ENCODE assay signal across 25 mouse cellular contexts in genomic region chr5:128710596-128710995, GRCm38 (mm10). TPM values are rescaled to one million over a fixed set of nuclear protein-coding genes. Genes with fewer than 3 reads are reported as not detected.
DNase-seq lines count a peak whose midpoint lies in the region; ATAC-seq and TF ChIP-seq lines count a peak whose summit lies in the region.
"Had no signal": no experiment of that assay in that cellular context is flagged by ENCODE, and none has a peak within 500 bp of the region (broad histone marks: within the 10 kb centered on the region; RNA-seq: fewer than 3 reads in every experiment).

No protein-coding gene starts in this region.

- no peak overlapping the region for H3K27ac ChIP-seq in heart, embryonic 11.5 days (ENCODE audit: low read depth, low read length)
- 0 out of 2 replicates have a peak overlapping the region, but pooled peaks have one; percentile 23 for H3K27ac ChIP-seq in midbrain, embryonic 10.5 days (replicated peaks)
- no peak overlapping the region for H3K27ac ChIP-seq in midbrain, embryonic 15.5 days
- H3K27ac ChIP-seq in ES-E14 (ENCODE audit: insufficient read depth, low read depth, low read length, poor library complexity, severe bottlenecking) = no peak overlapping the region
- H3K27ac ChIP-seq: embryonic facial prominence, embryonic 13.5 days; forebrain, embryonic 12.5 days; hindbrain, embryonic 14.5 days; intestine, embryonic 15.5 days had no signal

- H3K4me2 ChIP-seq in heart, embryonic 11.5 days = no peak overlapping the region
- no peak overlapping the region for H3K4me2 ChIP-seq in midbrain, embryonic 15.5 days
- H3K4me2 ChIP-seq: embryonic facial prominence, embryonic 13.5 days; forebrain, embryonic 12.5 days; hindbrain, embryonic 14.5 days; intestine, embryonic 15.5 days had no signal

- 0 out of 2 replicates have a peak, but pooled peaks have one; percentile 12 for ATAC-seq in heart, embryonic 11.5 days (replicated peaks; ENCODE audit: insufficient number of reproducible peaks, low FRiP score, low TSS enrichment)
- ATAC-seq in midbrain, embryonic 15.5 days (replicated peaks) = no peak
- ATAC-seq: forebrain, embryonic 16.5 days; intestine, embryonic 15.5 days had no signal

- H3K9ac ChIP-seq in heart, embryonic 11.5 days (ENCODE audit: low read depth, low read length) = no peak overlapping the region
- H3K9ac ChIP-seq in midbrain, embryonic 15.5 days = no peak overlapping the region
- no peak overlapping the region for H3K9ac ChIP-seq in ES-E14 (ENCODE audit: insufficient read depth, low read depth, low read length, poor library complexity, severe bottlenecking)
- H3K9ac ChIP-seq: embryonic facial prominence, embryonic 13.5 days; forebrain, embryonic 12.5 days; hindbrain, embryonic 14.5 days; intestine, embryonic 15.5 days had no signal

- H3K9me3 ChIP-seq in heart, embryonic 11.5 days (replicated peaks; ENCODE audit: control insufficient read depth, low read length) = no peaks in the 10 kb centered on the region
- H3K9me3 ChIP-seq in midbrain, embryonic 10.5 days (replicated peaks) = no peaks in the 10 kb centered on the region; the same call in 1 of the 2 replicates
- no peaks in the 10 kb centered on the region for H3K9me3 ChIP-seq in midbrain, embryonic 15.5 days
- no peaks in the 10 kb centered on the region for H3K9me3 ChIP-seq in ES-E14 (ENCODE audit: control insufficient read depth, insufficient read depth, low read depth, low read length)
- H3K9me3 ChIP-seq: forebrain, embryonic 12.5 days; intestine, embryonic 15.5 days had no signal

- no peak overlapping the region for H3K4me3 ChIP-seq in heart, embryonic 11.5 days (ENCODE audit: low read depth, low read length)
- H3K4me3 ChIP-seq in midbrain, embryonic 10.5 days = no peak overlapping the region
- no peak overlapping the region for H3K4me3 ChIP-seq in midbrain, embryonic 15.5 days
- H3K4me3 ChIP-seq in ES-E14 (ENCODE audit: insufficient read depth in 1 of 2, low read depth in 1 of 2, low read length in 2 of 2, poor library complexity in 1 of 2, severe bottlenecking in 1 of 2) = no peak overlapping the region
- H3K4me3 ChIP-seq: embryonic facial prominence, embryonic 13.5 days; forebrain, embryonic 12.5 days; hindbrain, embryonic 10.5 days; intestine, embryonic 15.5 days had no signal

- H3K4me1 ChIP-seq in heart, embryonic 11.5 days (ENCODE audit: control insufficient read depth, insufficient read depth, low read length) = peaks cover 4% of the 10 kb centered on the region
- peaks cover 28% of the 10 kb centered on the region for H3K4me1 ChIP-seq in midbrain, embryonic 10.5 days
- H3K4me1 ChIP-seq in midbrain, embryonic 15.5 days = 0 out of 2 replicates have a peak, but pooled peaks cover 9% of the 10 kb centered on the region
- H3K4me1 ChIP-seq in ES-E14 (ENCODE audit: control insufficient read depth in 2 of 2, insufficient read depth in 2 of 2, low read length in 2 of 2, poor library complexity in 1 of 2) = peaks cover 0 to 3% of the 10 kb centered on the region in 2 experiments; a peak in 2 of 4 replicates
- H3K4me1 ChIP-seq: intestine, embryonic 15.5 days had no signal

- peaks cover 5% of the 10 kb centered on the region; the same call in 1 of the 2 replicates for H3K27me3 ChIP-seq in heart, embryonic 11.5 days (ENCODE audit: control insufficient read depth, insufficient read depth, low read length)
- H3K27me3 ChIP-seq in midbrain, embryonic 10.5 days (ENCODE audit: low read depth, poor library complexity, severe bottlenecking) = no peaks in the 10 kb centered on the region; the same call in 1 of the 2 replicates
- no peaks in the 10 kb centered on the region for H3K27me3 ChIP-seq in midbrain, embryonic 15.5 days (replicated peaks)
- H3K27me3 ChIP-seq: CH12.LX; embryonic facial prominence, embryonic 13.5 days; forebrain, embryonic 12.5 days; intestine, embryonic 15.5 days had no signal

- no peaks in the 10 kb centered on the region for H3K36me3 ChIP-seq in heart, embryonic 11.5 days (ENCODE audit: control insufficient read depth, insufficient read depth, low read length)
- no peaks in the 10 kb centered on the region for H3K36me3 ChIP-seq in midbrain, embryonic 10.5 days
- no peaks in the 10 kb centered on the region for H3K36me3 ChIP-seq in midbrain, embryonic 15.5 days (replicated peaks)
- H3K36me3 ChIP-seq in ES-E14 (ENCODE audit: control insufficient read depth, insufficient read depth, low read length, poor library complexity, severe bottlenecking) = no peaks in the 10 kb centered on the region
- H3K36me3 ChIP-seq: embryonic facial prominence, embryonic 13.5 days; forebrain, embryonic 12.5 days; hindbrain, embryonic 10.5 days; intestine, embryonic 15.5 days had no signal

- intact Hi-C loops in heart, postnatal 36 days (cut with DNase I) = no loop called here

- in situ Hi-C loops in ES-E14 (cut with MboI; ENCODE audit: low sequenced_read_pairs in 2 of 2, unreplicated experiment in 2 of 2) = no loop called here

- WGBS in heart, embryonic 11.5 days (ENCODE audit: insufficient replicate concordance) = 19% methylated on average over 8 of the region's 8 CpGs
- WGBS in midbrain, embryonic 10.5 days = 32% methylated on average over 8 of the region's 8 CpGs
- 18% methylated on average over 8 of the region's 8 CpGs for WGBS in midbrain, embryonic 15.5 days

- no peak for DNase-seq in heart, postnatal 36 days
- DNase-seq in midbrain, embryonic 10.5 days (ENCODE audit: low spot score) = no peak
- peak; percentile 54 for DNase-seq in ES-E14 (ENCODE audit: low read depth, low spot score)
- DNase-seq in testis, postnatal 10 days (ENCODE audit: low spot score) = peak; percentile 64
- DNase-seq in frontal cortex, postnatal 10 days (ENCODE audit: low spot score in 2 of 2) = no peak
- no peak for DNase-seq in right cerebral cortex, postnatal 10 days (ENCODE audit: low spot score in 2 of 2)
- DNase-seq: adrenal gland, adult 2 months; adrenal gland, postnatal 25 days; cerebellum, adult 2 months; cerebellum, postnatal 14 days; gastrocnemius, postnatal 25 days; heart, postnatal 10 days had no signal

TF ChIP-seq in ES-E14, 5 proteins besides CTCF, POLR2A, EP300 and RAD21:
- no peak for TF ChIP-seq CHD2 (IDR thresholded peaks at IDR 0.05; ENCODE audit: low read depth, low read length)

RNA-seq across cellular contexts. Expression of gene Piwil1, which starts 8.3 kb away (rescaled TPM):
- not detected in 2 replicates for polyA plus RNA-seq in heart, embryonic 11.5 days (2014; fragmentation: Nextera tagmentation; extraction: Ambion mirVana)
- not detected for total RNA-seq in heart, postnatal 36 days (2021)
- 0.19 TPM in 1 of 2 replicates, not detected in the other for polyA plus RNA-seq in midbrain, embryonic 10.5 days (2016; fragmentation: Nextera tagmentation; extraction: Ambion mirVana)
- polyA plus RNA-seq in midbrain, embryonic 15.5 days (2015; fragmentation: Nextera tagmentation; extraction: Ambion mirVana) = 0.34 and 0.40 TPM in 2 replicates
- 0.26 and 0.62 TPM in 2 replicates for total RNA-seq in ES-E14 (2012; rRNA removed)
- total RNA-seq: adrenal gland, adult 2 months; adrenal gland, postnatal 25 days; CH12.LX; common myeloid progenitor, adult 5-6 weeks; gastrocnemius, postnatal 25 days; granulocyte monocyte progenitor cell, adult 5-6 weeks; heart, postnatal 10 days; MEL had no signal
- polyA plus RNA-seq: embryonic facial prominence, embryonic 13.5 days; forebrain, embryonic 12.5 days; heart, embryonic 14.5 days; hindbrain, embryonic 10.5 days; intestine, embryonic 15.5 days had no signal

Comparison
In these comparisons a context has a peak if more than half of its experiments do, and no peak if none do; other contexts are left out.
1. DNase-seq: peak in ES-E14 (single experiment) and testis, postnatal 10 days (single experiment); none in heart, postnatal 36 days (0 of 2), midbrain, embryonic 10.5 days (single experiment), frontal cortex, postnatal 10 days (0 of 2) and right cerebral cortex, postnatal 10 days (0 of 2).